Mouse (Mus musculus) natural killer cell, adult 2 months (primary cell): ENCODE measurements around the gene Nlrp5.
"Not testable (repeated sequence)": the region's sequence is repeated elsewhere in the genome, so short reads cannot be mapped to it uniquely, and the experiment has no call there.

Experiments
- DNase-seq, 2 experiments: peaks; one replicate each; pipeline ENCODE4 v3.0.0; 2022; ENCODE audit warnings: low spot score in 2 of 2

The Nlrp5 gene

DNA sequence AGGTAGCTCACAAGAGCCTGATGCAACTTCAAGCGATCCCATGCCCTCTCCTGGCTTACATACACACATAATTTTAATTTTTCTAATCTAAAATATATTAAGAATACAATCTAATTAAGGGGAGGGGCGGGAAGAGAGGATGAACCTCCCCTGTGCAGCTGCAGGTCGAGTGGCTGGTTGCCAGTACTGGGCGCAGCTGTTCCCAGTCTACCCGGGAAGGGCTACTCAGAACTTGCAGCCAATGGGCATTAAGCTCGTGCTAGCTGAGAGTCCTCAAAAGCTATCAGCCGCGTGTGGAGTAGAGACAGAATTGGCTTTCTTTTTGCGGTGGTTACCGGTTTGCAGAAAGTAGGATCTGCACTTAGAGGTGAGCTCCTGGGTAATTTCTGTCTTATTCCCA, at the start of gene Nlrp5:
Nlrp5 (plus strand) TSS at position 301 of the 400 bp plus-strand sequence.
- DNase-seq = no peak

DNA sequence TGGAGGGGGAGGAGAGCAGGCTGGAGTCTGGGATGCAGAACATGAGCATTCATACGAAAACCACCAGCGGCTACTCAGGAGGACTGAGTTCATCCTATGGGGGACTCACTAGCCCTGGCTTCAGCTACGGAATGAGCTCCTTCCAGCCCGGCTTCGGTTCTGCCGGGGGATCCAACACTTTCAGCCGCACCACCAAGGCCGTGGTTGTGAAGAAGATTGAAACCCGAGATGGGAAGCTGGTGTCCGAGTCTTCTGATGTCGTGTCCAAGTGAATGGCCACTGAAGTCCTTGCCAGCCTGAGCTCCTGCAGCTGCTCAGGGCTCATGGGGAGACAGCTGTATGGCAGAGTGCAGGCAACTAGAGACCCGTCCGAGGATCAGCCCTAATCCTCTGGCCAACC, 27.4 kb upstream of the Nlrp5 start:
- not testable (repeated sequence) for DNase-seq

- not testable (repeated sequence) for DNase-seq
These were observed 84.5 kb downstream of the Nlrp5 start for GRCm38 (mm10) chr7:23470201-23470600.

DNA sequence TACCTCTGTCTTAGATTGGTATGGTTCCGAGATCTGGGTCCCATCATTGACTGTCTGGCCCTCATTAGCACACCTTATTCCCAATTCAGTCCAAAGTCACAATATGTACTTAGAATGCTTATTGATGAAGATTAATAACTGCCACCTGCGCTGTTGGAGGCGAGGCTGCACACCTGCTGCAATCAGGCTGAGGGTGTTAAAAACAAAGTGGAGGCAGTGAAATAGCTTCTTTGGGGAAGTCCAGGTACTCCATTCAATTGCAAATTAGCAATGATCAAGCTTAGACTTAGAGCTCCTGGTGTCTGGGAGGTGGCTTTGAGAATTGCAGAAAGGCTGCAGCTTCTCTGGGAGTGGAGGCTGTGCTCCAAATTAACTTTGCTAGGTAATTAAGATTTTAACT, 85.1 kb downstream of the Nlrp5 start:
- DNase-seq = not testable (repeated sequence)

GRCm38 (mm10) chr7:23472886-23473285, 87.2 kb downstream of the Nlrp5 start:
- DNase-seq = not testable (repeated sequence)
